Mouse (Mus musculus) testis, postnatal 10 days (tissue): ENCODE results near the gene Sdc4.

Source experiments
- DNase-seq: peaks from one replicate; pipeline ENCODE4 v3.0.0; 2021; ENCODE audit warnings: low spot score

The Sdc4 gene

DNA sequence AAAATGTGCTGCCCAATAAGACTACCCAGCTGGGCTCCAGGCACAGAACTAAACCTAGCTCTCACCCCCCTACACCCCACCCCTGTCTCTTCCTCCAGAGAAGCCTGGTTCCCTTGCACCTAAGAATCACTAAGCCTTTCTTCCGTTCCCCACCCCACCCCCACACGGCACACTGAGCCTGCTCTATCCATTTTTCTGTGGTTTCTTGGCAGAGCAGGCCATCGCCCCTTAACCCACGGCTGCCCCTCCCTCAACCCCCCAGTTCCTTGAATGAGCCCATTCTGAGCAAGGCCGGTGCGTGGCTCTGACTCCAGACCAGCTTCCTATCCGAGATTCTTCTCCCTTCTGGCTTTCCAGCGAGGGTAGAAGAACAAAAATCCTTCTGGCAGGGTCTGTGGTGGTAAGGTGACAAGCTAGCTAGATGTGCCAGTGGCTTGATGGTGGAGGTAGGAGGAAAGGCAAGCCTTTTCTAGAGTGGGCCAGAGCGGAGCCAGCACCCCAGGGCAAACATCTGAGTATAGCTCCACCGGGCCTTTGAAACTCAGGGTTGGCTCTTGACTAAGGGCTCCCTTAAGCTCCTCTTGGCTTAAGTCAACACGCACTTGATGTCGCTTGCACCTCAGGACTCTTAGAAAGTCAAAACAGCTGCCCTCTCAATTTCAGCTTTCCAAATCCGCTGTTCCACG lies 40.1 kb downstream of the Sdc4 start:
- no peak for DNase-seq

DNA sequence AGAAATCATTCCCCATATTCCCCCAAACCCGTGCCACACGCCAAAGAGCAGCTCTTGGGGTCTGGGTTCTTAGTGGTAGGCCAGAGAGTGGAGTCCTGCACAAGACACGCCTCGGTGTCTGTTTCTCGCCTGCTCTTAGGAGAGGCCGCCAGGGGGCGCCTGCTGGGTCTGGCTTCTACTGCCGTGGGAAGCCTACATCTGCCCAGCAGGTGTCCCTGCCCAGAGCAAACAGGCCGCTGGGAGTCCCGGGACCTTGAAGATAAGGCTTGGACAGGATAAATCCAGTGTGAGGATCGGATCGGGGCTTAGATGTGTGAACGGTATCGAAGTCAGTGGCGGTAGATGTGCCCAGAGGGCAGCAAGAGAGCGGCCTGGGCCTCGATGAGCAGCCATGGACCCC lies 40.8 kb downstream of the Sdc4 start, which contains the start of gene Rbpjl:
Gene Rbpjl (plus strand): TSS at position 236 of the 400 bp plus-strand sequence.
- DNase-seq: peak; percentile 89

DNA sequence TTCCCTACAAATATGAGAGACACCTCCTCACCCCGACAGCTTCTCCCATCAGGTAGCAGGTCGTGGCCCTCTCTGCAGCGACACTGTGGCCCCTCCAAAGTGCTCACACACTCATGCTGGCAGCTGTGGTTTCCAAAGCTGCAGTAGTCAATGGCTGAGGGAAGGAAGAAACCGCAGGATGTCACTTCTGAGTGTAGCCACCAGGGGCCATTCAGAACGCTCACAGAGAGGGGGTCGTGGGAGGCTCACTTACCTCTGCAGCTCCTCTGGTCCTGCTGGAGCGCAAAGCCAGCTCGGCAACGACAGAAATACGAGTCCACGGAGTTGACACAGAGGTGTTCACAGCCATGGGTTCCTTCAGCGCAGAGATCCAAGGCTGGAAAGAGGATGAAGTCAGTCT lies 46.8 kb downstream of the Sdc4 start:
- no peak for DNase-seq

DNA sequence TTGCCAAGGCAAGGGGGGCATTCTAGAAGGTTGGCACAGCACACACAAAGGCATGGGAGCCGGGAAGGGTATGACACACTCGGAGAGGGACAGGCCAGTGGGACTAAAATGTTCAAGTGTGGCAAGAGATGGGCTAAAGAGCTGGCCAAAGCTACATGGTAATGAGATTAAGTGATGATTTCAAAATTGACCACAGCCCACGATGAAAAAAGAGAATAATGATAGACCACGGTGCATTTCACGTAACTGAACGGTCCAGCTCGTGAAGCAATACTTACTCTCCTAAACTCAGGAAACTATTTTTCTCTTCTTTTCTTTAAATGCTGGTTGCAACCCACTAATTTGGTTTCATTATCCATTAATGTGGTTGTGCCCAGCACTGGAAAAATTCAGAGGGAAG lies 47.6 kb downstream of the Sdc4 start:
- DNase-seq: no peak

DNA sequence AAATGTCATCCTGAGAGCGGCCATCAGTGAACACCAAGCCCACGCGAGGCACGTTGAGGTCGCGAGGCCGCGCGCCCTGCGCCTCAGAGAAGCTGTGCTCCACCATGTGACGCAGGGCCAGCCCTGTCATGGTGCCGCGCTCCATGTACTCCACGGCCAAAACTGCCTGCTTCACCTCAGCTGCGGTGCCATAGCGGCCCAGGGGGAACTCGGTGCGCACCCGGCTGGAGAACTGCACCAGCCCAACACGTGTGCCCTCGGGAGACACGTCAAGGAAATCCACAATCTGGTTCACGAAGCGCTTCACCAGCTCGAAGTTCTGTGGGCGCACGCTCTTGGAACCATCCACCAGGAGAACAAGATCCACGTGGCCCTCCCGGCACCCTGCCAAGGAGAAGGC lies 50.6 kb downstream of the Sdc4 start:
- DNase-seq: no peak

DNA sequence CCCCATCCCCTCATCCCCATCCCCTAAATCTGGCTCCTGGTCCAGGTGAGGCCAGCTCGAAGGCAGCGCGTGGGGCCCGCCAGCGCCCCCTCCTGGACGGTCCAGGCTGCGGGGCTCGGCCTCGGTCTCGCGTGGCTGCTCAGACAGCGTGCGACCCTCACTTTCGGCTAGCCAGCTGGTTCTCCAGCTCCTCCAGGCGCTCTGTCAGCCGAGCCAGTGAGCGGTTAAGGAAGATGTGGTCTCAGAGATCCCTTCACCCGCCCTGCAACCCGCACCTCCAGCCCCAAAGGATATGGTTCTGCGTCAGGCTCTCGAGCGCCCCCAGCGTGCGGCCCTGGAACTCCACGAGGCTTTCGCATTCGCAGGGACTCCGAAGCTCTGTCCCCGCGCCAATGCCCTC lies 54.2 kb downstream of the Sdc4 start:
- DNase-seq: peak; percentile 92

DNA sequence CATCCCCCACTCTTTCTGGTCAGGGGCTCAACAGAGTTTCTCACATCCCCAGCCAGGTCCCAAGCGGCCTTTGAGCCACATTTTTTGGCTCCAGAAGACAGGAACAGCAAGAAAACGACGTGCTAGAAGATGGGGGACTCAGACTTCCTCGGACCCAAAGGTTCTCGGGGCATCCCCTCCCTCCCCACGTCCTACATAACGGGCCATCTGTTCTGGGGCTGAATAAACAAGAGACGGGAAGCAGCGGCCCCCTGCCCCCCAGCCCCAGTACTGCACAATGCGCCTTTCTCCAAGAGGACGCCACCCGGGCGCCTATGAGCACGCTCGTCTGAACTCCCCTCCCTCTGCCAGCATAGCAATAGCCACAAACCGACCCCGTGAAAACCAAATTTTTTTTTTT lies 54.7 kb downstream of the Sdc4 start, which contains the start of gene Slpi:
Gene Slpi (minus strand): TSS at position 76 of the 400 bp plus-strand sequence.
- no peak for DNase-seq

DNA sequence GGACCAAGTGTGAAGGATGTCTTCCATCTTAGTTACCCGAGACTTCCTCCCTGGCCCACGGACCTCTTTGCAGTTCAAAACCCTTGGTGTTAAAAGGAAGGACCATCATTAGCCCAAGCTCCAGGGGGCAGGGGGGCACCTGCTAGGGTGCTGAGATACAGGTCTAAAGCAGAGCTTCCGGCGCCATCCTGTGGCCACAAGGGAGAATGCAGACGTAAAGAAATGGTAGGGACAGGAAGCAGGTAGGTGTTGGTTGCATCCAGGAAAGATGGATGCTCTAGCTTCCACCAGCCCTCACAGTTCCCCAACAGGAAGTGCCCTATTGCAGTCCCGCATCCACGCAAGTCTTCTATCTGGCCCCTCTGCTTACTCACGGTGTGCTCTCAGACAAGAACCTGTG lies 56.7 kb downstream of the Sdc4 start:
- peak; percentile 77 for DNase-seq

DNA sequence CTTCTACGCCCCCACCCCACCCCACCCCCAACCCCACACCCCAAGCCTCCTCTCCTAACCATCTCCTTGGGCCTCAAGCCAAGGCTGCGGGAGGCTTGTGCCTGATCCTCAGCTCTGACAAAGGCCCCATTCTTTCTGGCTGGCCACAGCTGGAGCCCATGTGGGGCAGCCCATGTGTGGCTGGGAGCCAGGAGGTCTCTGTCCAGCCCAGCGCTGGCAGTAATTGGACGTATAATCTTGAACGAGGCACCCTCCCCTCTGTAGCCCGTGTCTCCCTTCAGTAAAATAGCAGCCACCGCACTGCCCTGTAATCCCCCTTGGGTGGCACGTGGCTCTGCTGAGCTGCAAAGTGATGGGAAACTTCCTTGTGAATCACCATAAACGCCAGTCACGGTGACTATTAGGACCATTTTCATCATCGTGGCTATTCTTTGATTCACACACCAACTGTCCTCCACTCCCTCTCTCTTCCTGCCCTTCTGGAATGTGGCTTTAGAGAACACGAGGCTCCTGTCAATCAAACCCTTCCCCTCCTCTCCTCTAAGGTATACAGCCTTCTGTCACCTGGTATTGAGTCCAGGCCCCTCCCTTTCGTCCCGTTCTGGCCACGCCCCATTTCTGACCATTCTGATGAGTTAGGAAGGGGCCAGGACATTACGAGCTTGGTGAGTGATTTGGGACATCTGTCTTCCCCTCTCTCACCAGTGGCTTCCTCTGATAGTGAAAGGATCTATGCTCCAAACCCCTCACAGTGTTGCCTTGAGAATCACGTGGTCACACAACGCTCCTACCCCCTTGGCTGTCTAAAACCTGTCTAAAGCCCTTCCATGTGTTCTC lies 57.5 kb downstream of the Sdc4 start:
- peak; percentile 83 for DNase-seq

DNA sequence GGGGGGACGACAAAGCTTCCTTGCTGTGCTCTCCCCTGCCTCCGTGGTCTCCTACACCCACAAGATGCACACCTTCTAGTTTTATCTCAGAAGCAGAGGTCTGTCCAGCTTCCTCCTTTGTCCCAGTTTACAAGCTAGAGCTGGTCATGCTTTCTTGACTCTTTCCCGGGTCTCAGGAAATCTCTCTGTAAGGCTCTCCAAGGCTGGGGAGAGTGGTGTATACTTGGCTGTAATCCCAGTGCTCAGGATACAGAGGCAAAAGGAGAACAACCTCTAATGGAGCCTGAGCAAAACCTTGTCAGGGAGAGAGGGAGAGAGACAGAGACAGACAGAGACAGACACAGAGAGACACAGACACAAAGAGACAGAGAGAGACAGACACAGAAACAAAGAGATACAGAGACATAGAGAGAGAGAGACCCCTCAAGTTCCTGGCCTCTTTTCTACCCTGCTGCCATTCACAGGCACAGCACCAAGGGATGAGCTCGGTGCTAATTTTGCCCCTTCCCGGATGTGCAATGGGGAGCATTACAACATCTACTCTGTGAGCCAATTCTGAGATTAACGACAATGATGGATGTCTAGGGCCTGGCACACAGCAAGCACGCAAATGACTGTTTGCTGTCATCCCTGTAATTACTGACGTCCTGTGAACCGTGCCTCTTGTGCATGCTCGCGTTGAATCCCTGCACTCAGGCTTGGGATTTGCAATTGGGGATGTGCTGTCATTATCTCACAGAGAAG lies 59.9 kb downstream of the Sdc4 start:
- DNase-seq: peak; percentile 28

DNA sequence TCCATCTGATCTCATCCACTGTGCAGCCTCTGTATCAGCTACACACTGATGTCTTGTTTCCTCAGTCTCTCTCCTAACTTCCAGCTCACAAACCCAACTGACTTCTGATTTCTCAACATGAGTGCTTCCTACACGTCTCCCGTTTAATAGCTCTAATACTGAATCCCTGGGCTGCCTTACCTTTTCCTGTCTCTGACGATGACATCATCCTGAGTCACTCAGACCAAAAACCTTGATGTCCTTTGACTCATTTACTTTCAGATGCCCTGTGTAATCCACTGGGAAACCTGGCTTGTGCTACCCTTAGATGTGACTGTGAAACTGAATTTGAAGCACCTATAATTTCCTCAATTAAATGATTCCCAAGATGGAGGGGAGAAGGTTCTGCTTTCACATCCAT lies 60.7 kb downstream of the Sdc4 start:
- DNase-seq: no peak

DNA sequence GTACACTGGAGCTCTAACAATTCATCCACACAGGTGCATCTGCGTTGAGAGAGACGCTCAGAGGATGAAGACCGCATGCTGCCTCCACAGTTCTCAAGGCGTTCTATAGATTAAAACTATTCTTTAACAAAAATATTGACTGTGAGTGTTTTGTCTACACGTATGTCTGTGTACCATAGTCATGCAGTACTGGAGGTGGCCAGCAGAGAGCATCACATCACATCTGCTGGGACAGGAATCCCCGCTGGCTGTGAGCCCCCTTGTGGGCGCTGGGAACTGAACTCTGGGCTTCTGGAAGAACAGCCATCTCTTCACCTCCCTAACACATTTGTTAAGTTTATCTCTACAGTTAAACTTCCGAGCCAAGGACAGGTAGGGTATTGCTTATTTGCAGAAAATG lies 62.0 kb downstream of the Sdc4 start:
- DNase-seq: peak; percentile 56

DNA sequence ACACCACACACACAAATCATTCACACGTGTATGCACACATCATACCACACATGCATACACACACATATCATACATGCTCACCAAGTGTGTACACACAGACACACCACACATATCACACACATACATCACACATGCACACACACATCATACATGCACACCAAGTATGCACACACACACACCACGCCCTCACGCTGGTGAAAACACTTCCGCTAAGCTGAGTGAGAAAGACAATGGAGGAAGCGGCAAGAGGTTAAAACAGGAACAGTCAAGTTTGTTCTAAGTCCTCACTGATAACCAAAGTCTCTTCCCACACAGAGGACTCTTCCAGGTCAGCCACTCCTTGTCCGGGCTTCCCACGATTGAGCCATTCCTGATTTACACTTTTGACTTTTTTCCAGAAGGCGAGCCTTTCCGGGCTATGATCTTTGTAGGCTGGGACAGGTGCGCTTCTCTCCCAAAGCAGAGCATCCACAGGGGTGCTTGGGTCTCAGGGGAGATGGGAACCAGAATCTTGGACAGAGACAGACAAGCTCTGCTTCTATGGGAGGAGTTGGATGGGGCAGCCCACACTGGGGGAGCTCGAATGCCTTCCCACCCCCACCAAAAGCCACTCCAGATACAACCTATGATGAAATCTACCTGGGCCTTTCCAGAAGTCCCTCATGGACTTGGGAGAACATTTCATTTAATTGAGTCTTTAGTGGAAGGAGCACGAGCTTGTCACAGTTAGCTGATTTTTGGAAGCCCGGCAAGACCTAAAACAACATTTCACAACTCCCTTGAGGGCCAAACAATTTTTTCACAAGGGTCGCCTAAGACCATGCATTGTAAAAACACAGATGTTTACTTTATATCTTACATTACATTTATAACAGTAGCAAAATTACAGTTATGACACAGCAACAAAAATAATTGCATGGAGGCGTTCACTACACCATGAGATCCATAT lies 65.9 kb downstream of the Sdc4 start:
- peak; percentile 34 for DNase-seq
